Mouse (Mus musculus) spleen, postnatal 14 days (tissue): ENCODE results near the gene Gm44973.
A peak's percentile ranks its signal among the peaks of the same experiment; 100 is the strongest.
"Not testable (repeated sequence)": the region's sequence is repeated elsewhere in the genome, so short reads cannot be mapped to it uniquely, and the experiment has no call there.

Source experiments
- DNase-seq, 2 experiments: peaks; one replicate each; pipeline ENCODE4 v3.0.0; 2021 to 2022; ENCODE audit warnings: low spot score in 2 of 2

The Gm44973 gene

DNA sequence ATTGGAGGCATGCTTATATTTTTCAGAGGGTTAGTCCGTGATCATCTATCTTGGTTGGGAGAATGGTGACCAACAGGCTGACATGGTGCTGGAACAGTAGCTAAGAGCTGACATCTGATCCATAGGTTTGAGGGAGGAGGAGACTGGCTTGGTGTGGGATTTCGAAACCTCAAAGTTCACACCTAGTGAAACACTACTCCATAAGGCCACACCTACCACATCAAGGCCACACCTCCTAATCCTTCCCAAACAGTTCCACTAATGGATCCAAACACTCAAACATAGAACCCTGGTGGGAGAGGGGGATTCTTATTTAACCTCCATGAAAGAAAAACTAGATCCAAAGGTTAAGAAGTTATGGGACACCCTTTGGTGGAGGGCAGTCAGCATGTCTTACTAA lies 1.6 kb downstream of the Gm44973 start:
- no peak for DNase-seq

- no peak for DNase-seq
Measured at GRCm38 (mm10) chr7:5017352-5017751, 2.1 kb downstream of the Gm44973 start.

GRCm38 (mm10) chr7:5017931-5018330 lies 2.6 kb downstream of the Gm44973 start:
- DNase-seq = no peak

GRCm38 (mm10) chr7:5019576-5019975 lies 4.3 kb downstream of the Gm44973 start:
- not testable (repeated sequence) for DNase-seq

- DNase-seq = peak; percentile 96 to 97
Measured at GRCm38 (mm10) chr7:5020000-5020681, 4.8 kb downstream of the Gm44973 start, which contains the start of the genes Zfp865 and Ccdc106. TSS of gene Zfp865 (plus strand) at chr7:5020376. TSS of gene Ccdc106 (plus strand) at chr7:5020553.

DNA sequence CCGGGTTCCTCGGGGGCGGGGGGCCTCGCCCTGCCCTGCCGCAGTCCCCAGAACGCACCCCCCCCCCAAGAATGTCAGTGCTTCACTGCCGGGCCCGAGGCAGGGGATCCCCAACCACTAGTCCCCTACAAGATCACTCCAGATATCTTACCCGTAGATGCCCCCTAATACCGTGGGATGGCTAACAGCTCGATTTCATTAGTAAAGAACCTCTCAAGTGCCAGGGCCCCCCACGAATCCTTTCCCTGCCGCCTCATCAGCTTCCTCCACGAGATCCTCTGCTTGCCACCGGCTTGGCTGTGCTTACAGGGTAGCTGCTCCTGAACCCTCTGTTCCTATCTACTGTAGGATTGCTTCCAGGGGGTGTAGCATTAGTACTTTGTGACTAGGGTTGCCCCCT lies 5.4 kb downstream of the Gm44973 start:
- no peak for DNase-seq

DNA sequence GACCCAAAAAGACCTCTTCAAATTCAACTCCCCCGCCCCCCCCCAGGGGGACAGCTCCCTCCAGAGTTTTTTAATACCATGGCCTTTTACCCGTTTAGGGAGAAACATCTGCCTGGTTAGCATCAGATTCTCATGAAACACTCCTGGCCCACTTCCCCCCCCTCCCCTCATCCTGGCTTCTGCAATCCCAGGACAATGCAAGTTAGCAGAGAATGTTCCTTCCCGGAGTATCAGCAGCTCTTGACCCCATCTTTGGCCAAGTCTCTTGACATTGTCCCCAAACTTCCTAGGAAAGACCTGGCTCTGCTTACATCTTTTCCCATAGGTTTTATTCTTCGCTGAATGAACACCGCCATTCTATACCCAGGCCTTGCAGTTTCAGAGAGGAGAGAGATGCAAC lies 5.9 kb downstream of the Gm44973 start:
- no peak for DNase-seq

DNA sequence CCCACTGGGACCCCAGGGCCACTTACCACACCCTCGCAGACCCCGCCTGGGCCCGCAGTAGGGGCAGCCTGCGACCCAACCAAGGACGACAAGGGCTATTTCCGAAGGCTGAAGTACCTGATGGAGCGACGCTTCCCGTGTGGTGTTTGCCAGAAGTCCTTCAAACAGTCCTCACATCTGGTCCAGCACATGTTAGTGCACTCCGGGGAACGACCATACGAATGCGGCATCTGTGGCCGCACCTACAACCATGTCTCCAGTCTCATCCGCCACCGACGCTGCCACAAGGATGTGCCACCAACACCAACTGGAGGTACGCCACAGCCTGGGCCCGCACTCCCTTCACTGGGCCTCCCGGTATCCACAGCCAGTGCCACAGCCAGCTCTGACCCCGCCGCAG lies 14.2 kb downstream of the Gm44973 start:
- DNase-seq = no peak

DNA sequence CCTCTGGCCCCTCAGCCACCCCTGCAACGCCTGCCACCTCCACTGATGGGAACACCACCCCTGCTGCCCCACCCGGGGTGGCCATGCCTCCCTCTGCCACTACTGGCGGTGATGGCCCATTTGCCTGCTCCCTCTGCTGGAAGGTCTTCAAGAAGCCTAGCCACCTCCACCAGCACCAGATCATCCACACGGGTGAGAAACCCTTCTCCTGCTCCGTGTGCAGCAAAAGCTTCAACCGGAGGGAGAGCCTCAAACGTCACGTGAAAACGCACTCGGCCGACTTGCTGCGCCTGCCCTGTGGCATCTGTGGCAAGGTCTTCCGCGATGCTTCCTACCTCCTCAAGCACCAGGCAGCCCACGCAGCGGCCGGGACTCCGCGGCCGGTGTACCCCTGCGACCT lies 14.7 kb downstream of the Gm44973 start:
- no peak for DNase-seq

DNA sequence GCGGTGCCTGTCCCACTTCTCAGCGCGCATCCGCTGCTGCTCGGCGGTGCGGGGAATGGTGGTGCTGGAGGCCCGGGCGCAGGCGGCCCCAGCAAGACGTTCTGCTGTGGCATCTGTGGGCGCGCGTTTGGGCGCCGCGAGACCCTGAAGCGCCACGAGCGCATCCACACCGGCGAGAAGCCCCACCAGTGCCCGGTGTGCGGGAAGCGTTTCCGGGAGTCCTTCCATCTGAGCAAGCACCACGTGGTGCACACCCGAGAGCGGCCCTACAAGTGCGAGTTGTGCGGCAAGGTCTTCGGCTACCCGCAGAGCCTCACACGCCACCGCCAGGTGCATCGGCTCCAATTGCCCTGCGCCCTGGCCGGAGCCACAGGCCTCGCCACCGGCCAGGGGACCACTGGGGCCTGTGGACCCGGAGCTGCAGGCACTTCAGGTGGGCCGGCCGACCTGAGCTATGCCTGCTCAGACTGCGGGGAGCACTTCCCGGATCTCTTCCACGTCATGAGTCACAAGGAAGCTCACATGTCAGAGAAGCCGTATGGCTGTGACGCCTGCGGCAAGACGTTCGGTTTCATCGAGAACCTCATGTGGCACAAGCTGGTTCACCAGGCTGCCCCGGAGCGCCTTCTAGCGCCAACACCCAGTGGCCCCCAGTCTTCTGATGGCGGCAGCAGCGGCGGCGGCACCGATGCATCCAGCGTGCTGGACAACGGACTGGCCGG lies 15.4 kb downstream of the Gm44973 start:
- no peak for DNase-seq

DNA sequence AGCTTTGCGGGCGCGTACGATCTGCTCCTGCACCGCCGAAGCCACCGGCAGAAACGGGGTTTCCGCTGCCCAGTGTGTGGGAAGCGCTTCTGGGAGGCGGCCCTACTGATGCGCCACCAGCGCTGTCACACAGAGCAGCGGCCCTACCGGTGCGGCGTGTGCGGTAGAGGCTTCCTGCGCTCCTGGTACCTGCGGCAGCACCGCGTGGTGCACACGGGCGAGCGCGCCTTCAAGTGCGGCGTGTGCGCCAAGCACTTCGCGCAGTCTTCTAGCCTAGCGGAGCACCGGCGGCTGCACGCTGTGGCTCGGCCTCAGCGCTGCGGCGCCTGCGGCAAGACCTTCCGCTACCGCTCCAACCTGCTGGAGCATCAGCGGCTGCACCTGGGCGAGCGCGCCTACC lies 16.2 kb downstream of the Gm44973 start:
- no peak for DNase-seq

DNA sequence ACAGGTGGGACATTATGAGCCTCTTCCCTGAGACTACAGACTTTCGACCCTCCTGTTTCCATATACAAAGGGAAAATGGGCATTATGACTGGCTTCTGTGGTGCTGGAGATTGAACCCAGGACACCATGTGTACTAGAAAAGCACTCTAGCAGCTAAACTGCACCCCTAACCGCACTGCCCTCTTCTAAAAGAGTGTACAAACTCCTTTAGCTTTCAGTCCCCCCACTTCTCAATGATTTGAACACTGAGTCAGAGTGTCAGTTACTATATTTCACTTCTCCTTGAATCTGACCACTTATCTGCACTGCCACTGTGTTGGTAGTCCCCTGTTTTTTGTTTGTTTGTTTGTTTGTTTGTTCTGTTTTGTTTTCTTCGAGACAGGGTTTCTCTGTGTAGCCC lies 18.5 kb downstream of the Gm44973 start, which contains the start of gene 4632433K11Rik:
4632433K11Rik (plus strand) TSS at position 301 of the 400 bp plus-strand sequence.
- DNase-seq = no peak

DNA sequence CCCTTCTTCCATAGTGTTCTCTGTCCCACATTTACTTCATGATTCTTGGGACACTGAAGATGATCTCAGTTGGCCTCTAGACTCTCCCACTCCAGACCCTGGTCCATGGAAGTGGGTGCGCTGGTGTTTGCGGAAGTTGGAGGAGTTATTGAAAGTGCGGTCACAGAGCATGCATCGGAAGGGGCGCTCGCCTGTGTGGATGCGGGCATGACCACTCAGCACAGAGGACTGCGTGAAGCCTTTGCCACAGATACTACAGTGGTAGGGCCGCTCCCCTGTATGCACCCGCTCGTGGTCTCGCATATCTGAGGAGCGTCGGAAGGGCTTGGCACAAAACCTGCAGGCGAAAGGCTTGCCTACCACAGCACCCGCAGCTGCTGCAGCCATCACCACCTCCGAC lies 20.3 kb downstream of the Gm44973 start:
- DNase-seq = no peak

GRCm38 (mm10) chr7:5036136-5036535 lies 20.8 kb downstream of the Gm44973 start:
- no peak for DNase-seq

DNA sequence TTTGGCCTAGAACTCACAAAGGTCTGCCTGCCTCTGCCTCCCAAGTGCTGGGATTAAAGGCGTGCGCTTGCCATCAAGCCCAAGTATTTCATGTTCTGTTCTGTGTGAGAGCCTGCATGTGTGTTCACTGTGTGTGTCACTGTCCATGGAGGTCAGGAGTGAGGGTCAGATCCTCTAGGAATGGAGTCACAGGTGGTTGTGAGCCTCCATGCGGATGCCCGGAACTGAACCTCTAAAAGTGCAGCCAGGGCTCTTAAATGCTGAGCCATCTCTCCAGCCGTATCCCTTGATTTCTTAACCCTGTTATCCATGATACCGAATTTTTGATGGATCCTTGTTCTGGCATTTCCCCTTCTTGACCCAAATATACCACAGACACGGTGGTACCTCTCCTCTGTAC lies 21.7 kb downstream of the Gm44973 start:
- DNase-seq = no peak

GRCm38 (mm10) chr7:5037467-5037866 lies 22.2 kb downstream of the Gm44973 start:
- no peak for DNase-seq

- DNase-seq = peak; percentile 88 to 91
Measured at GRCm38 (mm10) chr7:5038109-5038732, 22.9 kb downstream of the Gm44973 start, which contains the start of gene Zfp784. TSS of gene Zfp784 (minus strand) at chr7:5038446.

- DNase-seq = no peak
Measured at GRCm38 (mm10) chr7:5038940-5039339, 23.6 kb downstream of the Gm44973 start.

DNA sequence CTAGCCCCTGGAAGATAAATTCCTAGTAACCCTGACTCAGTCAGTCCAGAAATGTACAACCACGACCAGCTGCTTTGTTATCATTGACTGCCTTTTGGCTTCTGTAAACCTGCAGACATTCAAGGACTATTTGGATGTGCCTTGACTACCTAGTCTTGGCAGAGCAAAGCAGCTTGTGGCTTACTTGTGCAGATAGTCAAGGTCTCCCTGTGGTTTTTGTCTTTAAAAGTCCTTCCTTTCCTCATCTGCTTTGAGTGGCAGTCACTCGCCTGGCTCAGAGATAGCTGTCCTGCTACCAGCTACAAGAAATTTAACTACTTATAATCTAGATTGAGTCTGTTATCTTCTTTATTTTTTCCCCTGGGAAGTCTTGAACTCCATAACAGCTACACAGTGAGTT lies 29.7 kb downstream of the Gm44973 start:
- no peak for DNase-seq

DNA sequence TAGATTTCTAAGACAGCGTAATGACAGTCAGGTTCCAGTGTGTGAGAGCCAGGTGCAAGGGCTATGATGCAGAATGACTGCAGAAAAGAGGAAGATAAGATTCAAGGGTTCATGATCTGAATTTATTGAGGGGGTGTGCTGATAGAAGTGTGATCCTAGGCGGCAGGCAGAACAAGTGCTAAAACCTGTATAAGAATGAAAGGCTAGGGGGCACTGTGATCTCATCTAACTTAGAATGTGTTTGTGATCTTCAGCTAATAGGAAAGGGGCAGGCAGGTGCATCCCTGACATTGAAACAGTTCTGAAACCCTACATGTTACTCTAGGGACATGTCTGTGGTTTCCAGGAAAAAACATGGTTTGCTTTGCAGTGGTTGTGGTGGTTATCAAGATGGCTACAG lies 30.8 kb downstream of the Gm44973 start:
- DNase-seq = no peak

GRCm38 (mm10) chr7:5047313-5047712 lies 32.0 kb downstream of the Gm44973 start:
- DNase-seq = no peak
